20 mouse cellular contexts compared by ENCODE assay signal in genomic region chr16:18501531-18501930, GRCm38 (mm10). TPM values are rescaled to one million over a fixed set of nuclear protein-coding genes. Genes with fewer than 3 reads are reported as not detected.
DNase-seq lines count a peak whose midpoint lies in the region; ATAC-seq and TF ChIP-seq lines count a peak whose summit lies in the region.
"Had no signal": no experiment of that assay in that cellular context is flagged by ENCODE, and none has a peak within 500 bp of the region (broad histone marks: within the 10 kb centered on the region; RNA-seq: fewer than 3 reads in every experiment).

No protein-coding gene starts in this region.

- no peaks in the 10 kb centered on the region for H3K9me3 ChIP-seq in embryonic facial prominence, embryonic 15.5 days (replicated peaks)
- no peaks in the 10 kb centered on the region for H3K9me3 ChIP-seq in embryonic facial prominence, embryonic 10.5 days
- H3K9me3 ChIP-seq in kidney, embryonic 15.5 days (replicated peaks): no peaks in the 10 kb centered on the region
- no peaks in the 10 kb centered on the region for H3K9me3 ChIP-seq in midbrain, postnatal 0 days (ENCODE audit: low read length)
- H3K9me3 ChIP-seq: embryonic facial prominence, embryonic 13.5 days; G1E; heart, embryonic 12.5 days; hindbrain, embryonic 15.5 days had no signal

- H3K4me3 ChIP-seq in embryonic facial prominence, embryonic 15.5 days (replicated peaks): no peak overlapping the region
- H3K4me3 ChIP-seq in embryonic facial prominence, embryonic 10.5 days: no peak overlapping the region
- H3K4me3 ChIP-seq in kidney, embryonic 15.5 days (replicated peaks): no peak overlapping the region
- no peak overlapping the region for H3K4me3 ChIP-seq in midbrain, postnatal 0 days (ENCODE audit: low read depth, low read length)
- H3K4me3 ChIP-seq: embryonic facial prominence, embryonic 13.5 days; heart, embryonic 12.5 days; hindbrain, embryonic 15.5 days had no signal

- peaks cover 26% of the 10 kb centered on the region for H3K4me1 ChIP-seq in embryonic facial prominence, embryonic 15.5 days
- peaks cover 25% of the 10 kb centered on the region for H3K4me1 ChIP-seq in embryonic facial prominence, embryonic 10.5 days
- H3K4me1 ChIP-seq in kidney, embryonic 15.5 days: peaks cover 27% of the 10 kb centered on the region
- peaks cover 7% of the 10 kb centered on the region for H3K4me1 ChIP-seq in midbrain, postnatal 0 days (ENCODE audit: insufficient read depth, low read length)

- H3K27ac ChIP-seq in embryonic facial prominence, embryonic 15.5 days (replicated peaks): no peak overlapping the region
- H3K27ac ChIP-seq in embryonic facial prominence, embryonic 10.5 days (replicated peaks): no peak overlapping the region
- H3K27ac ChIP-seq in kidney, embryonic 15.5 days: no peak overlapping the region
- H3K27ac ChIP-seq in midbrain, postnatal 0 days (ENCODE audit: low read depth, low read length): no peak overlapping the region
- H3K27ac ChIP-seq: embryonic facial prominence, embryonic 13.5 days; hindbrain, embryonic 15.5 days had no signal

- 91% methylated on average over 6 of the region's 6 CpGs for WGBS in embryonic facial prominence, embryonic 15.5 days
- 94% methylated on average over 6 of the region's 6 CpGs for WGBS in embryonic facial prominence, embryonic 10.5 days
- WGBS in kidney, embryonic 15.5 days: 93% methylated on average over 6 of the region's 6 CpGs
- 96% methylated on average over 6 of the region's 6 CpGs for WGBS in midbrain, postnatal 0 days

- no peak for ATAC-seq in embryonic facial prominence, embryonic 15.5 days (ENCODE audit: insufficient number of reproducible peaks, low FRiP score, low TSS enrichment, low read depth)
- ATAC-seq in kidney, embryonic 15.5 days (replicated peaks; ENCODE audit: low FRiP score): no peak
- no peak for ATAC-seq in midbrain, postnatal 0 days (ENCODE audit: low FRiP score)
- ATAC-seq: CD4-positive, CD25-positive, alpha-beta regulatory T cell, adult 4 months; forebrain, embryonic 14.5 days had no signal

- DNase-seq in embryonic facial prominence, embryonic 10.5 days (ENCODE audit: low spot score): no peak
- no peak for DNase-seq in kidney, postnatal 36 days
- peak; percentile 48 to 51 for DNase-seq in thymus, postnatal 10 days (ENCODE audit: low spot score in 2 of 2)
- DNase-seq in thymus, postnatal 4 days: peak; percentile 69
- DNase-seq in midbrain, postnatal 0 days (ENCODE audit: low spot score): no peak
- DNase-seq: adrenal gland, adult 8-10 months; adrenal gland, postnatal 36 days; B cell, adult 2 months; cerebellum, postnatal 10 days; gastrocnemius, postnatal 36 days; heart, adult 18-20 months; heart, postnatal 36 days had no signal

- no peaks in the 10 kb centered on the region for H3K27me3 ChIP-seq in embryonic facial prominence, embryonic 15.5 days
- H3K27me3 ChIP-seq in embryonic facial prominence, embryonic 10.5 days (replicated peaks; ENCODE audit: low read depth, poor library complexity, severe bottlenecking): no peaks in the 10 kb centered on the region
- no peaks in the 10 kb centered on the region for H3K27me3 ChIP-seq in kidney, embryonic 15.5 days
- no peaks in the 10 kb centered on the region for H3K27me3 ChIP-seq in midbrain, postnatal 0 days (ENCODE audit: insufficient read depth, low read length)
- H3K27me3 ChIP-seq: embryonic facial prominence, embryonic 13.5 days; heart, embryonic 12.5 days; hindbrain, embryonic 15.5 days had no signal

- H3K36me3 ChIP-seq in embryonic facial prominence, embryonic 15.5 days: peaks cover 14% of the 10 kb centered on the region
- H3K36me3 ChIP-seq in embryonic facial prominence, embryonic 10.5 days (replicated peaks): peaks cover 49% of the 10 kb centered on the region
- H3K36me3 ChIP-seq in kidney, embryonic 15.5 days: peaks cover 17% of the 10 kb centered on the region
- peaks cover 9% of the 10 kb centered on the region for H3K36me3 ChIP-seq in midbrain, postnatal 0 days (ENCODE audit: insufficient read depth, low read length)

- H3K4me2 ChIP-seq in embryonic facial prominence, embryonic 15.5 days (replicated peaks): no peak overlapping the region
- H3K4me2 ChIP-seq in kidney, embryonic 15.5 days: no peak overlapping the region
- no peak overlapping the region for H3K4me2 ChIP-seq in midbrain, postnatal 0 days (ENCODE audit: low read depth, low read length, poor library complexity, severe bottlenecking)
- H3K4me2 ChIP-seq: embryonic facial prominence, embryonic 13.5 days; heart, embryonic 12.5 days; hindbrain, embryonic 15.5 days had no signal

- no peak for TF ChIP-seq CTCF in midbrain, postnatal 0 days (IDR thresholded peaks at IDR 0.05)

- H3K9ac ChIP-seq in embryonic facial prominence, embryonic 15.5 days: peak overlapping the region; percentile 4; the same call in 1 of the 2 replicates
- 0 out of 2 replicates have a peak overlapping the region, but pooled peaks have one; percentile 9 for H3K9ac ChIP-seq in kidney, embryonic 15.5 days
- no peak overlapping the region for H3K9ac ChIP-seq in midbrain, postnatal 0 days (replicated peaks; ENCODE audit: low read length, poor library complexity, severe bottlenecking)
- H3K9ac ChIP-seq: heart, embryonic 12.5 days; hindbrain, embryonic 15.5 days had no signal

RNA-seq across cellular contexts. Expression of gene Rtl10, which starts 2.8 kb away (rescaled TPM):
- 3.5 and 4.5 TPM in 2 replicates for polyA plus RNA-seq in embryonic facial prominence, embryonic 15.5 days (2015; fragmentation: Nextera tagmentation; extraction: Ambion mirVana)
- polyA plus RNA-seq in embryonic facial prominence, embryonic 10.5 days (2016; fragmentation: Nextera tagmentation; extraction: Ambion mirVana): 3.8 and 4.1 TPM in 2 replicates
- polyA plus RNA-seq in kidney, embryonic 15.5 days (2015; fragmentation: Nextera tagmentation; extraction: Ambion mirVana): 3.1 and 3.3 TPM in 2 replicates
- total RNA-seq in midbrain, postnatal 0 days (2014; rRNA removed): 7.1 and 7.9 TPM in 2 replicates
- polyA plus RNA-seq in midbrain, postnatal 0 days (2015; fragmentation: Nextera tagmentation; extraction: Ambion mirVana): 3.0 and 3.8 TPM in 2 replicates

RNA-seq across cellular contexts. Expression of gene Gnb1l, which starts 3.0 kb away (rescaled TPM):
- 15.1 and 18.7 TPM in 2 replicates for polyA plus RNA-seq in embryonic facial prominence, embryonic 15.5 days (2015; fragmentation: Nextera tagmentation; extraction: Ambion mirVana)
- polyA plus RNA-seq in embryonic facial prominence, embryonic 10.5 days (2016; fragmentation: Nextera tagmentation; extraction: Ambion mirVana): 17.9 and 19.1 TPM in 2 replicates
- 13.7 and 17.2 TPM in 2 replicates for polyA plus RNA-seq in kidney, embryonic 15.5 days (2015; fragmentation: Nextera tagmentation; extraction: Ambion mirVana)
- total RNA-seq in midbrain, postnatal 0 days (2014; rRNA removed): 9.1 and 12.4 TPM in 2 replicates
- 20.5 and 21.0 TPM in 2 replicates for polyA plus RNA-seq in midbrain, postnatal 0 days (2015; fragmentation: Nextera tagmentation; extraction: Ambion mirVana)

Comparison
In these comparisons a context has a peak if more than half of its experiments do, and no peak if none do; other contexts are left out.
1. DNase-seq: peak in thymus, postnatal 10 days (2 of 2) and thymus, postnatal 4 days (single experiment); none in embryonic facial prominence, embryonic 10.5 days (single experiment), kidney, postnatal 36 days (0 of 2) and midbrain, postnatal 0 days (single experiment).